Mouse (Mus musculus) forebrain, postnatal 0 days (tissue): ENCODE data around the gene Dab2ip. TPM values are rescaled to one million over a fixed set of nuclear protein-coding genes. Genes with fewer than 3 reads are reported as not detected.

ENCODE experiments used
- ATAC-seq: fragments of 200-750 bp; cut with Nextera tagmentation; 2 replicates; pipeline ENCODE4 v1.8.0; 2017; ENCODE audit warnings: mild to moderate bottlenecking, moderate library complexity
- DNase-seq: peaks from one replicate; pipeline ENCODE4 v3.0.0-alpha.2; 2015
- H3K27ac ChIP-seq: fragments of 300-500 bp; sonication (generic); 2 replicates; pipeline ENCODE4 v1.5.1; 2014; ENCODE audit warnings: low read depth, mild to moderate bottlenecking, antibody characterized with exemption, low read length, moderate library complexity, mixed read lengths
- H3K27me3 ChIP-seq: fragments of 300-500 bp; sonication (generic); 2 replicates; pipeline ENCODE4 v1.6.1; 2014; ENCODE audit warnings: mild to moderate bottlenecking, low read length, mixed read lengths; ENCODE audit not compliant: insufficient read depth
- H3K36me3 ChIP-seq: fragments of 300-500 bp; sonication (generic); 2 replicates; pipeline ENCODE4 v1.6.1; 2014; ENCODE audit warnings: mild to moderate bottlenecking, moderate library complexity; ENCODE audit not compliant: insufficient read depth
- H3K4me1 ChIP-seq: fragments of 300-500 bp; sonication (generic); 2 replicates; pipeline ENCODE4 v1.6.1; 2014; ENCODE audit warnings: antibody characterized with exemption; ENCODE audit not compliant: insufficient read depth
- H3K4me2 ChIP-seq: fragments of 300-500 bp; sonication (generic); 2 replicates; pipeline ENCODE4 v1.6.1; 2014; ENCODE audit warnings: low read depth, mild to moderate bottlenecking, moderate library complexity
- H3K4me3 ChIP-seq: fragments of 300-500 bp; sonication (generic); 2 replicates; pipeline ENCODE4 v1.5.1; 2014; ENCODE audit warnings: low read depth, low read length, mixed read lengths
- H3K9ac ChIP-seq: fragments of 300-500 bp; sonication (generic); 2 replicates; pipeline ENCODE4 v1.6.1; 2014; ENCODE audit warnings: mild to moderate bottlenecking
- H3K9me3 ChIP-seq: fragments of 300-500 bp; sonication (generic); 2 replicates; pipeline ENCODE4 v1.6.1; 2016; ENCODE audit warnings: low read length
- CTCF ChIP-seq: sonication (generic); IDR thresholded peaks from 2 replicates; pipeline ENCODE4 v1.5.1; 2016; ENCODE audit warnings: antibody characterized with exemption, control low read depth, low read depth
- WGBS: fragments of 180-500 bp; shearing (Covaris S2); extraction: QIAGEN DNeasy Blood & Tissue Kit; methylation state at CpG from one replicate; pipeline ENCODE4 v1.1.7; 2014; 5-methylcytosine and 5-hydroxymethylcytosine counted together
- polyA plus RNA-seq: library from polyadenylated mRNA; unstranded; fragments of >200 nt; fragmentation: Nextera tagmentation; extraction: Ambion mirVana; gene quantifications from 2 replicates; pipeline ENCODE4 v1.2.1, GENCODE M21; 2015
- total RNA-seq: library from RNA; depleted of rRNA; stranded (reverse); fragments of >200 nt; gene quantifications from 2 replicates; pipeline ENCODE4 v1.2.3, GENCODE M21; 2014

The Dab2ip gene
- total and polyA plus RNA-seq, 2 experiments from 2014 or later: 65.4 to 119 TPM

DNA sequence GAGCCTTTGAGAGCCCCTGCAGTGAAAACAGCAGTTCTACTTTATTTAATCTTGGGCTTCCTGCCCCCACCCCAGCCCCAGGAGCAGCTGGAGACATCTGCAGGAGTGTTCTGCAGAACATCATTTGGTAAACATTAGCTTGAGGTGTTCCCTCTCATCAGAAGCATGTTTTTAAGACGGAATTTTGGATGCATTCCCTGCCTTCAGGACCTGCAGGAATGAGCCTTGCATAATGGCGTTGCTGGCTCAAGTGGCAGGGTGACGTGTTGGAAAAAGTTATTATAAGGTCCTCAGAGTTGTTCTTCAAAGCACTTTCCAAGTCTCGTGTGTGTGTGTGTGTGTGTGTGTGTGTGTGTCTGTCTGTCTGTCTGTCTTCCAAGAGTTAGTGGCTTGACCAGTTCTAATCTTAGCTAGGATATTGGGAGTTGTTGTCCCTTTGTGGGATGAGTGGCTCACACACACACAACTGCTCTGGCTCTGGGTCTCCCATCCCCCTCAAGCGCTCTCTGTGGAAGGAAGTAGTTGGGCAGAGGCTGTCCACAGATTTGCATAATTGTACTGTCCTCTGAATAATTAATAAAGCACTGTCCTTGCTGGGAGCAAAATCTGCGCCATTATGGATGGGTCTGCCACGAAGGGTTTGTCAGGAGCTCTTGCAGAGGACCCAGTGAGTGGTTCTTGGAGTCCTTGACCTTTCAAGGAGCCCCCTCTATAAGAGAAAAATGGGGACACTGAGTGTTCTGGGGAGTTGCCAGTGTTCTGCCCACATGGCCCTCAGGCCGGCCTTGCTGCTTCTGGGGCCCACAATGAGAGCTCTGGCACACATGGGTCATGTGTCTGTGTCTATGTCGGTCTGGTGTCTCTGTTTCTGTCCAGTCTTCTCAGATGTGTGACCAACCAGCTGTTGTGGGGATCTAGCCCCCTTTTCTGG lies 114.2 kb downstream of the Dab2ip start:
- Histone ChIP-seq H3K36me3 (no peaks in the 10 kb centered on the region), H3K9ac (no peak overlapping the region), H3K4me1 (peaks cover 23% of the 10 kb centered on the region), H3K27me3 (no peaks in the 10 kb centered on the region), H3K4me2 (no peak overlapping the region), H3K4me3 (no peak overlapping the region), H3K9me3 (no peaks in the 10 kb centered on the region), H3K27ac (no peak overlapping the region)
- DNase-seq (no peak), ATAC-seq (no peak)
- no peak for TF ChIP-seq CTCF
- WGBS: 58% methylated on average over 9 of the region's 9 CpGs

GRCm38 (mm10) chr2:35673181-35673580 lies 115.1 kb downstream of the Dab2ip start:
- DNase-seq: no peak
- WGBS: 76% methylated on average over 3 of the region's 3 CpGs
- TF ChIP-seq CTCF: no peak
- Histone ChIP-seq H3K9me3 (no peaks in the 10 kb centered on the region), H3K4me2 (no peak overlapping the region), H3K36me3 (no peaks in the 10 kb centered on the region), H3K4me1 (peaks cover 29% of the 10 kb centered on the region), H3K27me3 (no peaks in the 10 kb centered on the region), H3K9ac (no peak overlapping the region), H3K4me3 (no peak overlapping the region), H3K27ac (no peak overlapping the region)
- ATAC-seq: no peak

DNA sequence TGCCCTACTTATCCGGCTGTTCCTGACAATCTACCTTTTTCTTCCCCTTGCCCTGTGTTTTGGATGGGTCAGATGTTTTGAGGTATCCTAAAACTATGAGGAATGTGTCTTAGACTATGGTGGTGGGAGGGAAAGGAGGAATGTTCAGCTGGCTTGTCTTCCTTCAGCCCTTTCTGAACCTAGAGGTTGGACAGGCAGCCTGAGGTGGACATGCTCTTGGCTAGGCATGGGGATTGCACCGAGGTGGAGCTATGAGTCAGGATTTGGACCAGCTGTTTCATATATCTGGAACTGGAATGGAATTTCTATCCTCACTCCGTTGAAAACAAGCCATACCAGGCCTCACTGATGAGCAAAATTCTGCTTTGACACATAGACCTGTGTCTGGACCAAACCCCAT lies 115.9 kb downstream of the Dab2ip start:
- peaks cover 37% of the 10 kb centered on the region for H3K4me1 ChIP-seq
- H3K27me3 ChIP-seq: no peaks in the 10 kb centered on the region
- no peaks in the 10 kb centered on the region for H3K36me3 ChIP-seq
- TF ChIP-seq CTCF: no peak
- H3K4me2 ChIP-seq: no peak overlapping the region
- no peak overlapping the region for H3K4me3 ChIP-seq
- no peak overlapping the region for H3K9ac ChIP-seq
- H3K9me3 ChIP-seq: no peaks in the 10 kb centered on the region
- DNase-seq (no peak), ATAC-seq (no peak)
- 81% methylated on average over 3 of the region's 3 CpGs for WGBS
- no peak overlapping the region for H3K27ac ChIP-seq

GRCm38 (mm10) chr2:35674431-35674830 lies 116.4 kb downstream of the Dab2ip start:
- DNase-seq (no peak), ATAC-seq (no peak)
- H3K9ac ChIP-seq: no peak overlapping the region
- no peak overlapping the region for H3K27ac ChIP-seq
- H3K27me3 ChIP-seq: no peaks in the 10 kb centered on the region
- H3K4me3 ChIP-seq: no peak overlapping the region
- 69% methylated on average over 5 of the region's 5 CpGs for WGBS
- H3K4me2 ChIP-seq: no peak overlapping the region
- no peaks in the 10 kb centered on the region for H3K9me3 ChIP-seq
- H3K36me3 ChIP-seq: no peaks in the 10 kb centered on the region
- TF ChIP-seq CTCF: no peak
- H3K4me1 ChIP-seq: peaks cover 38% of the 10 kb centered on the region

- WGBS: 27% methylated on average over 5 of the region's 5 CpGs
- H3K9ac ChIP-seq: no peak overlapping the region
- ATAC-seq (no peak), DNase-seq (peak; percentile 52)
- no peaks in the 10 kb centered on the region for H3K9me3 ChIP-seq
- no peak overlapping the region for H3K27ac ChIP-seq
- H3K4me1 ChIP-seq: peaks cover 38% of the 10 kb centered on the region
- peaks cover 2% of the 10 kb centered on the region; the same call in 1 of the 2 replicates for H3K36me3 ChIP-seq
- no peak overlapping the region for H3K4me3 ChIP-seq
- no peak overlapping the region for H3K4me2 ChIP-seq
- no peak for TF ChIP-seq CTCF
- no peaks in the 10 kb centered on the region for H3K27me3 ChIP-seq
Measured at GRCm38 (mm10) chr2:35676075-35676665, 118.1 kb downstream of the Dab2ip start.

DNA sequence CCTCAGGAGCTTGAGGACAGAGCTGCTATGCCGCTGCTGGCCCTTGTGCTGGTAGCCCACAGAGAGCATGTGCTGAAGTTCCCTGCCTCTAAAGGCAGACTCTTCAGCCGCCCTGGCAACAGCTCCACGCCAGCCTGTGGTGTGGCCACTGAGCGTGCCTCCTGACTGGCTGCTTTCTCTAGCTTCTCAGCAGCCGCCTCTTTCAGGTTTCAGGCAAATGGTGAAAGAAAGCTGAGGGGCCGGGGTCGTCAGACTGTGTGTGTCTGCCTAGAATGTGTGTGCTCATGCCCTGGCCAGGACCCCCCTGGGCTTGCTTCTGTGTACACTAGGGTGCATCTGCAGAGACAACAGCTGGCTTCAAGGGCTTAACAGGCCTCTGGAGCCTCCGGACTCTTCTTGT lies 119.8 kb downstream of the Dab2ip start:
- H3K4me2 ChIP-seq: no peak overlapping the region
- 17% methylated on average over 8 of the region's 8 CpGs for WGBS
- no peaks in the 10 kb centered on the region for H3K9me3 ChIP-seq
- peak overlapping the region; percentile 50; the same call in 1 of the 2 replicates for H3K27ac ChIP-seq
- peaks cover 34% of the 10 kb centered on the region for H3K4me1 ChIP-seq
- peaks cover 2% of the 10 kb centered on the region; the same call in 1 of the 2 replicates for H3K36me3 ChIP-seq
- ATAC-seq (peak; percentile 84), DNase-seq (peak; percentile 51)
- H3K27me3 ChIP-seq: no peaks in the 10 kb centered on the region
- no peak for TF ChIP-seq CTCF
- peak overlapping the region; percentile 39; the same call in 1 of the 2 replicates for H3K9ac ChIP-seq
- H3K4me3 ChIP-seq: no peak overlapping the region

- H3K4me1 ChIP-seq: peaks cover 34% of the 10 kb centered on the region
- H3K9me3 ChIP-seq: no peaks in the 10 kb centered on the region
- DNase-seq (no peak), ATAC-seq (peak; percentile 11; the same call in 1 of the 2 replicates)
- H3K27me3 ChIP-seq: no peaks in the 10 kb centered on the region
- WGBS: 50% methylated on average over 4 of the region's 4 CpGs
- H3K9ac ChIP-seq: 0 out of 2 replicates have a peak overlapping the region, but pooled peaks have one; percentile 39
- no peak for TF ChIP-seq CTCF
- peaks cover 2% of the 10 kb centered on the region; the same call in 1 of the 2 replicates for H3K36me3 ChIP-seq
- no peak overlapping the region; the same call in 1 of the 2 replicates for H3K27ac ChIP-seq
- H3K4me3 ChIP-seq: no peak overlapping the region
- H3K4me2 ChIP-seq: no peak overlapping the region
Measured at GRCm38 (mm10) chr2:35678440-35678839, 120.4 kb downstream of the Dab2ip start.
